ENCODE assay signal across 23 mouse cellular contexts in genomic region chr3:127222086-127222485, GRCm38 (mm10).
DNase-seq lines count a peak whose midpoint lies in the region; ATAC-seq and TF ChIP-seq lines count a peak whose summit lies in the region.
"Had no signal": no experiment of that assay in that cellular context is flagged by ENCODE, and none has a peak within 500 bp of the region (broad histone marks: within the 10 kb centered on the region; RNA-seq: fewer than 3 reads in every experiment).

No protein-coding gene starts in this region.

- no peak overlapping the region for H3K4me3 ChIP-seq in layer of hippocampus, adult 2 months
- H3K4me3 ChIP-seq in midbrain, embryonic 14.5 days (replicated peaks; ENCODE audit: low read depth, low read length), result no peak overlapping the region
- H3K4me3 ChIP-seq in midbrain, postnatal 0 days (ENCODE audit: low read depth, low read length), result no peak overlapping the region
- H3K4me3 ChIP-seq in midbrain, embryonic 15.5 days, result no peak overlapping the region
- H3K4me3 ChIP-seq: embryonic facial prominence, embryonic 15.5 days; erythroblast, embryonic 14.5 days; forebrain, embryonic 10.5 days; heart, embryonic 10.5 days; hindbrain, embryonic 12.5 days had no signal

- WGBS in midbrain, embryonic 14.5 days, result 73% methylated on average over 2 of the region's 2 CpGs
- 69% methylated on average over 2 of the region's 2 CpGs for WGBS in midbrain, postnatal 0 days
- WGBS in midbrain, embryonic 15.5 days, result 75% methylated on average over 2 of the region's 2 CpGs

- peak overlapping the region; percentile 52; the same call in 1 of the 2 replicates for H3K4me2 ChIP-seq in midbrain, embryonic 14.5 days (ENCODE audit: low read length)
- H3K4me2 ChIP-seq in midbrain, postnatal 0 days (ENCODE audit: low read depth, low read length, poor library complexity, severe bottlenecking), result no peak overlapping the region
- peak overlapping the region; percentile 14; the same call in 1 of the 2 replicates for H3K4me2 ChIP-seq in midbrain, embryonic 15.5 days
- H3K4me2 ChIP-seq: embryonic facial prominence, embryonic 15.5 days had no signal

- H3K27ac ChIP-seq in layer of hippocampus, adult 2 months, result no peak overlapping the region
- no peak overlapping the region for H3K27ac ChIP-seq in midbrain, embryonic 14.5 days (replicated peaks; ENCODE audit: low read depth, low read length)
- H3K27ac ChIP-seq in midbrain, postnatal 0 days (ENCODE audit: low read depth, low read length), result no peak overlapping the region
- no peak overlapping the region for H3K27ac ChIP-seq in midbrain, embryonic 15.5 days
- H3K27ac ChIP-seq: embryonic facial prominence, embryonic 15.5 days; forebrain, embryonic 10.5 days; heart, embryonic 10.5 days; hindbrain, embryonic 12.5 days had no signal

- H3K4me1 ChIP-seq in midbrain, embryonic 14.5 days (ENCODE audit: control insufficient read depth, insufficient read depth, low read length), result peaks cover 17% of the 10 kb centered on the region
- H3K4me1 ChIP-seq in midbrain, postnatal 0 days (ENCODE audit: insufficient read depth, low read length), result peaks cover 4% of the 10 kb centered on the region; the same call in 1 of the 2 replicates
- peaks cover 34% of the 10 kb centered on the region for H3K4me1 ChIP-seq in midbrain, embryonic 15.5 days

- H3K9me3 ChIP-seq in midbrain, embryonic 14.5 days (ENCODE audit: control insufficient read depth, low read length), result no peaks in the 10 kb centered on the region
- no peaks in the 10 kb centered on the region for H3K9me3 ChIP-seq in midbrain, postnatal 0 days (ENCODE audit: low read length)
- no peaks in the 10 kb centered on the region for H3K9me3 ChIP-seq in midbrain, embryonic 15.5 days
- H3K9me3 ChIP-seq: embryonic facial prominence, embryonic 15.5 days; forebrain, embryonic 10.5 days; G1E; heart, embryonic 10.5 days; hindbrain, embryonic 12.5 days had no signal

- no peak for DNase-seq in layer of hippocampus, adult 2 months (ENCODE audit: low spot score in 2 of 2)
- no peak for DNase-seq in layer of hippocampus, postnatal 25 days (ENCODE audit: extremely low spot score in 1 of 2, low spot score in 1 of 2)
- no peak for DNase-seq in midbrain, embryonic 14.5 days
- DNase-seq in midbrain, postnatal 0 days (ENCODE audit: low spot score), result no peak
- DNase-seq: adrenal gland, adult 2 months; adrenal gland, postnatal 25 days; cerebellum, adult 18-20 months; cerebellum, postnatal 14 days; embryo, embryonic 11 days; gastrocnemius, postnatal 10 days; heart, adult 18-20 months; heart, postnatal 10 days; heart, postnatal 4 days had no signal

- no peaks in the 10 kb centered on the region for H3K27me3 ChIP-seq in midbrain, embryonic 14.5 days (ENCODE audit: control insufficient read depth, insufficient read depth, low read length)
- no peaks in the 10 kb centered on the region for H3K27me3 ChIP-seq in midbrain, postnatal 0 days (ENCODE audit: insufficient read depth, low read length)
- no peaks in the 10 kb centered on the region for H3K27me3 ChIP-seq in midbrain, embryonic 15.5 days (replicated peaks)
- H3K27me3 ChIP-seq: CH12.LX; embryonic facial prominence, embryonic 15.5 days; hindbrain, embryonic 12.5 days had no signal

- no peak for ATAC-seq in midbrain, embryonic 14.5 days (ENCODE audit: low FRiP score, low TSS enrichment)
- ATAC-seq in midbrain, postnatal 0 days (ENCODE audit: low FRiP score), result no peak
- ATAC-seq in midbrain, embryonic 15.5 days (replicated peaks), result no peak
- no peak for ATAC-seq in inflammation-experienced regulatory T-cells, adult 6 months
- ATAC-seq: forebrain, embryonic 14.5 days had no signal

- TF ChIP-seq CTCF in layer of hippocampus, adult 2 months (conservative IDR thresholded peaks at IDR 0.05), result peak; percentile 50
- TF ChIP-seq CTCF in midbrain, postnatal 0 days (IDR thresholded peaks at IDR 0.05), result no peak

- no peaks in the 10 kb centered on the region for H3K36me3 ChIP-seq in midbrain, embryonic 14.5 days (ENCODE audit: control insufficient read depth, insufficient read depth, low read length)
- H3K36me3 ChIP-seq in midbrain, postnatal 0 days (ENCODE audit: insufficient read depth, low read length), result no peaks in the 10 kb centered on the region
- H3K36me3 ChIP-seq in midbrain, embryonic 15.5 days (replicated peaks), result no peaks in the 10 kb centered on the region
- H3K36me3 ChIP-seq: embryonic facial prominence, embryonic 15.5 days; forebrain, embryonic 10.5 days; heart, embryonic 10.5 days; hindbrain, embryonic 12.5 days had no signal

- H3K9ac ChIP-seq in midbrain, embryonic 14.5 days (replicated peaks; ENCODE audit: low read length), result no peak overlapping the region
- H3K9ac ChIP-seq in midbrain, postnatal 0 days (replicated peaks; ENCODE audit: low read length, poor library complexity, severe bottlenecking), result no peak overlapping the region
- H3K9ac ChIP-seq in midbrain, embryonic 15.5 days, result no peak overlapping the region
- H3K9ac ChIP-seq: embryonic facial prominence, embryonic 15.5 days; hindbrain, embryonic 12.5 days had no signal
